In genomic region chr6:41178019-41178418, GRCm38 (mm10) we compare ENCODE assay signal across 14 mouse cellular contexts.
"Had no signal": no experiment of that assay in that cellular context is flagged by ENCODE, and none has a peak within 500 bp of the region (broad histone marks: within the 10 kb centered on the region; RNA-seq: fewer than 3 reads in every experiment).

No protein-coding gene starts in this region.

- H3K4me1 ChIP-seq: hindbrain, embryonic 15.5 days; limb, embryonic 10.5 days; midbrain, embryonic 12.5 days; neural tube, embryonic 13.5 days had no signal

- H3K27me3 ChIP-seq: hindbrain, embryonic 15.5 days; midbrain, embryonic 12.5 days; neural tube, embryonic 13.5 days had no signal

- H3K9ac ChIP-seq: hindbrain, embryonic 15.5 days; lung, embryonic 14.5 days; midbrain, embryonic 12.5 days; neural tube, embryonic 13.5 days had no signal

- H3K4me3 ChIP-seq: hindbrain, embryonic 15.5 days; layer of hippocampus, adult 2 months; limb, embryonic 10.5 days; midbrain, embryonic 12.5 days; neural tube, embryonic 13.5 days had no signal

- ATAC-seq: intestine, postnatal 0 days; midbrain, embryonic 16.5 days had no signal

- H3K36me3 ChIP-seq: hindbrain, embryonic 15.5 days; limb, embryonic 10.5 days; midbrain, embryonic 12.5 days; neural tube, embryonic 13.5 days had no signal

- H3K27ac ChIP-seq: hindbrain, embryonic 15.5 days; kidney, postnatal 0 days; layer of hippocampus, adult 2 months; limb, embryonic 10.5 days; midbrain, embryonic 12.5 days; neural tube, embryonic 13.5 days had no signal

- H3K4me2 ChIP-seq: hindbrain, embryonic 15.5 days; lung, embryonic 14.5 days; midbrain, embryonic 12.5 days; neural tube, embryonic 13.5 days had no signal

- DNase-seq: kidney, adult 9 months; kidney, postnatal 36 days; lung, embryonic 14.5 days; lung, postnatal 10 days; lung, postnatal 4 days; right cerebral cortex, postnatal 14 days had no signal

- H3K9me3 ChIP-seq: hindbrain, embryonic 15.5 days; limb, embryonic 10.5 days; midbrain, embryonic 12.5 days; neural tube, embryonic 13.5 days had no signal
